Mouse (Mus musculus) limb, embryonic 11.5 days (tissue): ENCODE data around the gene Irf1. TPM values are rescaled to one million over a fixed set of nuclear protein-coding genes. Genes with fewer than 3 reads are reported as not detected.

Source experiments
- ATAC-seq: fragments of 200-750 bp; cut with Nextera tagmentation; 2 replicates; pipeline ENCODE4 v1.8.0; 2017; ENCODE audit warnings: low read depth; ENCODE audit not compliant: insufficient number of reproducible peaks, low FRiP score, low TSS enrichment
- DNase-seq: peaks from one replicate; pipeline ENCODE4 v3.0.0-alpha.2; 2015; ENCODE audit warnings: low spot score
- H3K27ac ChIP-seq: fragments of 300-500 bp; sonication (generic); replicated peaks from 2 replicates; pipeline ENCODE4 v1.5.1; 2014; ENCODE audit warnings: low read depth, mild to moderate bottlenecking, low read length
- H3K27me3 ChIP-seq: fragments of 300-500 bp; sonication (generic); 2 replicates; pipeline ENCODE4 v1.6.1; 2014; ENCODE audit warnings: mild to moderate bottlenecking, low read length, mixed read lengths; ENCODE audit not compliant: control insufficient read depth, insufficient read depth
- H3K36me3 ChIP-seq: fragments of 300-500 bp; sonication (generic); 2 replicates; pipeline ENCODE4 v1.6.1; 2014; ENCODE audit warnings: mild to moderate bottlenecking, low read length, moderate library complexity, mixed read lengths; ENCODE audit not compliant: control insufficient read depth, insufficient read depth
- H3K4me1 ChIP-seq: fragments of 300-500 bp; sonication (generic); 2 replicates; pipeline ENCODE4 v1.6.1; 2014; ENCODE audit warnings: low read length, mixed read lengths; ENCODE audit not compliant: control insufficient read depth, insufficient read depth
- H3K4me2 ChIP-seq: fragments of 300-500 bp; sonication (generic); 2 replicates; pipeline ENCODE4 v1.6.1; 2014; ENCODE audit warnings: low read depth, mild to moderate bottlenecking, moderate library complexity; ENCODE audit not compliant: severe bottlenecking
- H3K4me3 ChIP-seq: fragments of 300-500 bp; sonication (generic); 2 replicates; pipeline ENCODE4 v1.5.1; 2014; ENCODE audit warnings: low read depth, low read length
- H3K9ac ChIP-seq: fragments of 300-500 bp; sonication (generic); 2 replicates; pipeline ENCODE4 v1.6.1; 2014; ENCODE audit warnings: mild to moderate bottlenecking, low read length
- H3K9me3 ChIP-seq: fragments of 300-500 bp; sonication (generic); 2 replicates; pipeline ENCODE4 v1.6.1; 2016; ENCODE audit warnings: low read length; ENCODE audit not compliant: control insufficient read depth
- WGBS: fragments of 180-500 bp; shearing (Covaris S2); extraction: QIAGEN DNeasy Blood & Tissue Kit; methylation state at CpG from one replicate; pipeline ENCODE4 v1.1.7; 2014; 5-methylcytosine and 5-hydroxymethylcytosine counted together
- polyA plus RNA-seq: library from polyadenylated mRNA; unstranded; fragments of >200 nt; fragmentation: Nextera tagmentation; extraction: Ambion mirVana; gene quantifications from 2 replicates; pipeline ENCODE4 v1.2.1, GENCODE M21; 2014

Gene Irf1
- polyA plus RNA-seq, 1 experiment from 2014 or later: 8.0 TPM

- Histone ChIP-seq H3K9me3 (no peaks in the 10 kb centered on the region), H3K4me1 (no peaks in the 10 kb centered on the region), H3K27me3 (no peaks in the 10 kb centered on the region), H3K27ac (no peak overlapping the region), H3K9ac (no peak overlapping the region), H3K4me2 (no peak overlapping the region), H3K4me3 (no peak overlapping the region), H3K36me3 (peaks cover 5% of the 10 kb centered on the region; the same call in 1 of the 2 replicates)
- ATAC-seq (no peak), DNase-seq (no peak)
- 81% methylated on average over 9 of the region's 9 CpGs for WGBS
Measured at GRCm38 (mm10) chr11:53772536-53772935, 2.7 kb downstream of the Irf1 start.

GRCm38 (mm10) chr11:53773087-53773486, 3.3 kb downstream of the Irf1 start, which contains the start of gene Gm17334:
Gene Gm17334, minus strand, starts transcription at chr11:53773187.
- no peak within 1 kb of the TSS for H3K4me2 ChIP-seq
- no peaks in the 10 kb centered on the region for H3K27me3 ChIP-seq
- H3K36me3 ChIP-seq: peaks cover 5% of the 10 kb centered on the region; the same call in 1 of the 2 replicates
- H3K9ac ChIP-seq: no peak within 1 kb of the TSS
- no peak within 1 kb of the TSS for H3K4me3 ChIP-seq
- ATAC-seq (no peak), DNase-seq (no peak)
- no peaks in the 10 kb centered on the region for H3K4me1 ChIP-seq
- WGBS: 91% methylated on average over 5 of the region's 5 CpGs
- no peak within 1 kb of the TSS for H3K27ac ChIP-seq
- no peaks in the 10 kb centered on the region for H3K9me3 ChIP-seq

- Histone ChIP-seq H3K4me1 (no peaks in the 10 kb centered on the region), H3K27me3 (no peaks in the 10 kb centered on the region), H3K27ac (no peak overlapping the region), H3K9me3 (no peaks in the 10 kb centered on the region), H3K9ac (no peak overlapping the region), H3K36me3 (peaks cover 5% of the 10 kb centered on the region; the same call in 1 of the 2 replicates), H3K4me3 (no peak overlapping the region), H3K4me2 (no peak overlapping the region)
- DNase-seq (no peak), ATAC-seq (no peak)
- WGBS: 90% methylated on average over 16 of the region's 16 CpGs
Measured at GRCm38 (mm10) chr11:53773641-53774360, 4.0 kb downstream of the Irf1 start.

- no peak overlapping the region for H3K9ac ChIP-seq
- peaks cover 5% of the 10 kb centered on the region; the same call in 1 of the 2 replicates for H3K36me3 ChIP-seq
- WGBS: 84% methylated on average over 13 of the region's 13 CpGs
- H3K4me3 ChIP-seq: no peak overlapping the region
- no peak for DNase-seq
- H3K27me3 ChIP-seq: no peaks in the 10 kb centered on the region
- H3K4me2 ChIP-seq: no peak overlapping the region
- ATAC-seq: no peak
- H3K27ac ChIP-seq: no peak overlapping the region
- no peaks in the 10 kb centered on the region for H3K4me1 ChIP-seq
- H3K9me3 ChIP-seq: no peaks in the 10 kb centered on the region
Measured at GRCm38 (mm10) chr11:53774659-53775255, 4.9 kb downstream of the Irf1 start.

GRCm38 (mm10) chr11:53777736-53778135, 7.9 kb downstream of the Irf1 start:
- Histone ChIP-seq H3K4me3 (no peak overlapping the region), H3K4me2 (no peak overlapping the region), H3K27ac (no peak overlapping the region), H3K9me3 (no peaks in the 10 kb centered on the region), H3K9ac (no peak overlapping the region), H3K27me3 (no peaks in the 10 kb centered on the region), H3K36me3 (peaks cover 5% of the 10 kb centered on the region; the same call in 1 of the 2 replicates), H3K4me1 (no peaks in the 10 kb centered on the region)
- ATAC-seq (no peak), DNase-seq (no peak)
- WGBS: 74% methylated on average over 5 of the region's 5 CpGs

- H3K9ac ChIP-seq: no peak overlapping the region
- WGBS: 73% methylated on average over 5 of the region's 5 CpGs
- ATAC-seq: no peak
Measured at GRCm38 (mm10) chr11:53778455-53778854, 8.6 kb downstream of the Irf1 start.

GRCm38 (mm10) chr11:53779808-53780207, 10.0 kb downstream of the Irf1 start:
- no peaks in the 10 kb centered on the region for H3K27me3 ChIP-seq
- H3K27ac ChIP-seq: no peak overlapping the region
- H3K4me3 ChIP-seq: no peak overlapping the region
- DNase-seq (no peak), ATAC-seq (no peak)
- WGBS: 94% methylated on average over 2 of the region's 2 CpGs
- no peak overlapping the region for H3K4me2 ChIP-seq
- no peaks in the 10 kb centered on the region; the same call in 1 of the 2 replicates for H3K36me3 ChIP-seq
- H3K4me1 ChIP-seq: no peaks in the 10 kb centered on the region
- H3K9ac ChIP-seq: no peak overlapping the region
- no peaks in the 10 kb centered on the region for H3K9me3 ChIP-seq

More at GRCm38 (mm10) chr11:53778455-53778854, 8.6 kb downstream of the Irf1 start:
- Histone ChIP-seq H3K9me3 (no peaks in the 10 kb centered on the region), H3K36me3 (peaks cover 3% of the 10 kb centered on the region; the same call in 1 of the 2 replicates), H3K4me1 (no peaks in the 10 kb centered on the region), H3K27me3 (no peaks in the 10 kb centered on the region), H3K27ac (no peak overlapping the region), H3K4me3 (no peak overlapping the region), H3K4me2 (no peak overlapping the region)
- DNase-seq: no peak

- H3K9me3 ChIP-seq: no peaks in the 10 kb centered on the region
- no peak overlapping the region for H3K4me3 ChIP-seq
- H3K9ac ChIP-seq: no peak overlapping the region
- ATAC-seq (no peak), DNase-seq (no peak)
- no peaks in the 10 kb centered on the region for H3K27me3 ChIP-seq
- no peak overlapping the region for H3K4me2 ChIP-seq
- WGBS: 76% methylated on average over 3 of the region's 3 CpGs
- H3K36me3 ChIP-seq: no peaks in the 10 kb centered on the region; the same call in 1 of the 2 replicates
- H3K4me1 ChIP-seq: no peaks in the 10 kb centered on the region
- H3K27ac ChIP-seq: no peak overlapping the region
Measured at GRCm38 (mm10) chr11:53780262-53780661, 10.4 kb downstream of the Irf1 start.
